Mouse (Mus musculus) CH12.LX (cell line): ENCODE measurements around the gene Zfp575.

Experiments used
- CTCF ChIP-seq, 2 experiments: IDR thresholded peaks in 1 of 2; conservative IDR thresholded peaks in 1 of 2; 2 replicates each; pipeline ENCODE4 v1.5.1; 2011 to 2012; ENCODE audit warnings: low read depth in 2 of 2, low read length in 2 of 2, improper control_type of control experiment in 1 of 2, inconsistent platforms in 1 of 2, mild to moderate bottlenecking in 1 of 2, moderate library complexity in 1 of 2
- EP300 ChIP-seq: IDR thresholded peaks from 2 replicates; pipeline ENCODE4 v1.6.1; 2011; ENCODE audit warnings: low read length, improper control_type of control experiment
- GABPA ChIP-seq: IDR thresholded peaks from 2 replicates; pipeline ENCODE4 v1.6.1; 2012; ENCODE audit warnings: low read depth, low read length, improper control_type of control experiment, inconsistent platforms; ENCODE audit not compliant: insufficient replicate concordance
- NELFE ChIP-seq: IDR thresholded peaks from 2 replicates; pipeline ENCODE4 v1.6.1; 2011; ENCODE audit warnings: low read depth, low read length, improper control_type of control experiment
- POLR2A ChIP-seq: IDR thresholded peaks from 2 replicates; pipeline ENCODE4 v1.6.1; 2011; ENCODE audit warnings: low read depth, mild to moderate bottlenecking, improper control_type of control experiment, low read length
- SMC3 ChIP-seq: IDR thresholded peaks from 2 replicates; pipeline ENCODE4 v1.6.1; 2011; ENCODE audit warnings: low read depth, low read length, improper control_type of control experiment
- ZC3H11A ChIP-seq: IDR thresholded peaks from 2 replicates; pipeline ENCODE4 v1.6.1; 2012; ENCODE audit warnings: low read depth, mild to moderate bottlenecking, inconsistent platforms, low read length, improper control_type of control experiment
- ZMIZ1 ChIP-seq: IDR thresholded peaks from 2 replicates; pipeline ENCODE4 v1.6.1; 2012; ENCODE audit warnings: low read depth, mild to moderate bottlenecking, inconsistent platforms, low read length, improper control_type of control experiment

DNA sequence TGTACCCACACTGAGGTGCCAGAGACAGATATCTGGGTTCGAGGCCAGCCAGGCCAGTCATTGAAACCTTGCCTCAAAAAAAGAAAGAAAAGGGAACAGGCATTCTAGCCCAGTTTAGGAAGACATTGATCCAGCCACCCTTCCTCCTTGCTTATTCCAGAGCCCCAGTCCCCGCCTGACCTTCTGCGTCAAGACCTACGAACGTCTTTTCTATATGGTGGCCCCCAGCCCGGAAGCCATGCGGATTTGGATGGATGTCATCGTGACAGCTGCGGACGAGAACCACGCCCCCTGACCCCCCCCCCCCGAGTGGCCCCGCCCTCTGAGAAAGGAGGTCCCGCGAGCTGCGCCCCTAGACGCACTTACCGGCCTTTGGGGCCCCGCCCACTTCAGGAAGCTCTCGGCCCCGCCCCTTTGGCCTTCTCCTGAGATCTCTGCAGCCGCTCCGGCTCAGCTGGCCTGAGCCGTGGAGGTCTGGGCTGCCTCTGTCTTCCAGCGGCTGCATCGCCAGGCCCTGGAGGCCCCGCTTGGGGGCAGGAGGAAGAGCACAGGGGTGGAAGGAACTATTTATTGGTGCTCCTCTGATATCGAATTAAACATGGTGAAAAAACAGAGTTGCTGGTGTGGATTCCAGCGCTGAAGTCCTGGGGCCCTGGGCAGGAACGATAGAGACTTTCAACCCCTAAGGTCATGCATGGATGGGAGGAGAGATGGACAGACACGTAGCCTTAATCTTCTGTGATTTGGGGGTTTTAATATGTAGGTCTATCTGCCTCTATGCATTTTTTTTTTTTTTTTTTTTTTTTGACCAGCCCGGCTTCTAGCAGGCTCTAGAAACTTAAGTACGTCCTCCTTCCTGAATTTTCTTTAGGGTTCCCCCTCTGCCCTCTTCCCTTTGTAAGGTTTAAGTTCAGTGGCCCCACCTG is 41.5 kb upstream of the Zfp575 start:
- TF ChIP-seq CTCF (conservative IDR thresholded peaks at IDR 0.05 in 1 of 2, IDR thresholded peaks at IDR 0.05 in 1 of 2; ENCODE audit: low read depth in 2 of 2, low read length in 2 of 2) (no peak), EP300 (no peak), SMC3 (no peak), NELFE (no peak), ZC3H11A (no peak), ZMIZ1 (no peak), GABPA (no peak), POLR2A (no peak)
